Mouse (Mus musculus): ENCODE data around the gene Myt1l. TPM values are rescaled to one million over a fixed set of nuclear protein-coding genes. Genes with fewer than 3 reads are reported as not detected.

Myt1l gene
- polyA plus RNA-seq, 1 experiment from 2014 or later: 0.43 TPM

- WGBS: 80% methylated on average over 2 of the region's 2 CpGs
- ATAC-seq (ENCODE audit: insufficient number of reproducible peaks, insufficient read depth, low FRiP score, low read depth): no peak
- Histone ChIP-seq H3K36me3 (ENCODE audit: control insufficient read depth, insufficient read depth, low read length) (no peaks in the 10 kb centered on the region), H3K9me3 (ENCODE audit: control insufficient read depth, low read length) (no peaks in the 10 kb centered on the region), H3K4me1 (ENCODE audit: control insufficient read depth in 2 of 2, insufficient read depth in 2 of 2, low read length in 2 of 2) (peaks cover 3 to 8% of the 10 kb centered on the region in 2 experiments; a peak in 1 of 4 replicates), H3K27ac (replicated peaks in 1 of 2; ENCODE audit: control insufficient read depth in 1 of 2, insufficient read depth in 1 of 2, low read depth in 2 of 2, low read length in 2 of 2) (no peak overlapping the region), H3K27me3 (ENCODE audit: control insufficient read depth, insufficient read depth, low read length) (no peaks in the 10 kb centered on the region; the same call in 1 of the 2 replicates), H3K9ac (ENCODE audit: low read length) (no peak overlapping the region), H3K4me2 (ENCODE audit: low read length) (no peak overlapping the region), H3K4me3 (ENCODE audit: control insufficient read depth in 1 of 2, insufficient read depth in 1 of 2, low read depth in 1 of 2, low read length in 2 of 2) (no peak overlapping the region)
Measured at GRCm38 (mm10) chr12:29657870-29658269, 129.7 kb downstream of the Myt1l start.

GRCm38 (mm10) chr12:29671984-29672383, 143.8 kb downstream of the Myt1l start:
- 89% methylated on average over 7 of the region's 7 CpGs for WGBS
- no peak for ATAC-seq (ENCODE audit: insufficient number of reproducible peaks, insufficient read depth, low FRiP score, low read depth)
- Histone ChIP-seq H3K9me3 (ENCODE audit: control insufficient read depth, low read length) (no peaks in the 10 kb centered on the region), H3K9ac (ENCODE audit: low read length) (no peak overlapping the region), H3K4me2 (ENCODE audit: low read length) (no peak overlapping the region), H3K27me3 (ENCODE audit: control insufficient read depth, insufficient read depth, low read length) (no peaks in the 10 kb centered on the region), H3K4me3 (ENCODE audit: control insufficient read depth in 1 of 2, insufficient read depth in 1 of 2, low read depth in 1 of 2, low read length in 2 of 2) (no peak overlapping the region), H3K36me3 (ENCODE audit: control insufficient read depth, insufficient read depth, low read length) (no peaks in the 10 kb centered on the region), H3K4me1 (ENCODE audit: control insufficient read depth in 2 of 2, insufficient read depth in 2 of 2, low read length in 2 of 2) (peaks cover 0 to 2% of the 10 kb centered on the region in 2 experiments; a peak in 1 of 4 replicates), H3K27ac (replicated peaks in 1 of 2; ENCODE audit: control insufficient read depth in 1 of 2, insufficient read depth in 1 of 2, low read depth in 2 of 2, low read length in 2 of 2) (no peak overlapping the region)

- no peak for ATAC-seq (ENCODE audit: insufficient number of reproducible peaks, insufficient read depth, low FRiP score, low read depth)
- H3K4me3 ChIP-seq (ENCODE audit: control insufficient read depth in 1 of 2, insufficient read depth in 1 of 2, low read depth in 1 of 2, low read length in 2 of 2): no peak overlapping the region
- 34% methylated on average over 14 of the region's 14 CpGs for WGBS
- no peak overlapping the region for H3K4me2 ChIP-seq (ENCODE audit: low read length)
- no peaks in the 10 kb centered on the region for H3K27me3 ChIP-seq (ENCODE audit: control insufficient read depth, insufficient read depth, low read length)
- H3K27ac ChIP-seq (replicated peaks in 1 of 2; ENCODE audit: control insufficient read depth in 1 of 2, insufficient read depth in 1 of 2, low read depth in 2 of 2, low read length in 2 of 2): no peak overlapping the region
- no peaks in the 10 kb centered on the region for H3K9me3 ChIP-seq (ENCODE audit: control insufficient read depth, low read length)
- no peak overlapping the region for H3K9ac ChIP-seq (ENCODE audit: low read length)
- H3K4me1 ChIP-seq (ENCODE audit: control insufficient read depth in 2 of 2, insufficient read depth in 2 of 2, low read length in 2 of 2): 0 out of 4 replicates have a peak, but pooled peaks cover 0 to 2% of the 10 kb centered on the region in 2 experiments
- H3K36me3 ChIP-seq (ENCODE audit: control insufficient read depth, insufficient read depth, low read length): no peaks in the 10 kb centered on the region
Measured at GRCm38 (mm10) chr12:29675594-29676362, 147.6 kb downstream of the Myt1l start.

GRCm38 (mm10) chr12:29682384-29682783, 154.2 kb downstream of the Myt1l start:
- no peaks in the 10 kb centered on the region for H3K4me1 ChIP-seq (ENCODE audit: control insufficient read depth in 2 of 2, insufficient read depth in 2 of 2, low read length in 2 of 2)
- H3K4me2 ChIP-seq (ENCODE audit: low read length): no peak overlapping the region
- H3K9ac ChIP-seq (ENCODE audit: low read length): no peak overlapping the region
- 50% methylated on average over 8 of the region's 8 CpGs for WGBS
- no peak overlapping the region for H3K27ac ChIP-seq (replicated peaks in 1 of 2; ENCODE audit: control insufficient read depth in 1 of 2, insufficient read depth in 1 of 2, low read depth in 2 of 2, low read length in 2 of 2)
- H3K4me3 ChIP-seq (ENCODE audit: control insufficient read depth in 1 of 2, insufficient read depth in 1 of 2, low read depth in 1 of 2, low read length in 2 of 2): no peak overlapping the region
- H3K27me3 ChIP-seq (ENCODE audit: control insufficient read depth, insufficient read depth, low read length): no peaks in the 10 kb centered on the region
- no peaks in the 10 kb centered on the region for H3K9me3 ChIP-seq (ENCODE audit: control insufficient read depth, low read length)
- no peaks in the 10 kb centered on the region for H3K36me3 ChIP-seq (ENCODE audit: control insufficient read depth, insufficient read depth, low read length)
- ATAC-seq (ENCODE audit: insufficient number of reproducible peaks, insufficient read depth, low FRiP score, low read depth): no peak

GRCm38 (mm10) chr12:29682946-29683345, 154.8 kb downstream of the Myt1l start:
- no peaks in the 10 kb centered on the region for H3K36me3 ChIP-seq (ENCODE audit: control insufficient read depth, insufficient read depth, low read length)
- no peaks in the 10 kb centered on the region for H3K4me1 ChIP-seq (ENCODE audit: control insufficient read depth in 2 of 2, insufficient read depth in 2 of 2, low read length in 2 of 2)
- no peaks in the 10 kb centered on the region for H3K27me3 ChIP-seq (ENCODE audit: control insufficient read depth, insufficient read depth, low read length)
- no peak overlapping the region for H3K4me2 ChIP-seq (ENCODE audit: low read length)
- no peak overlapping the region for H3K9ac ChIP-seq (ENCODE audit: low read length)
- no peak for ATAC-seq (ENCODE audit: insufficient number of reproducible peaks, insufficient read depth, low FRiP score, low read depth)
- H3K27ac ChIP-seq (replicated peaks in 1 of 2; ENCODE audit: control insufficient read depth in 1 of 2, insufficient read depth in 1 of 2, low read depth in 2 of 2, low read length in 2 of 2): no peak overlapping the region
- 76% methylated on average over 8 of the region's 8 CpGs for WGBS
- H3K9me3 ChIP-seq (ENCODE audit: control insufficient read depth, low read length): no peaks in the 10 kb centered on the region
- H3K4me3 ChIP-seq (ENCODE audit: control insufficient read depth in 1 of 2, insufficient read depth in 1 of 2, low read depth in 1 of 2, low read length in 2 of 2): no peak overlapping the region

GRCm38 (mm10) chr12:29686241-29686640, 158.1 kb downstream of the Myt1l start:
- Histone ChIP-seq H3K9me3 (ENCODE audit: control insufficient read depth, low read length) (no peaks in the 10 kb centered on the region), H3K36me3 (ENCODE audit: control insufficient read depth, insufficient read depth, low read length) (no peaks in the 10 kb centered on the region), H3K27me3 (ENCODE audit: control insufficient read depth, insufficient read depth, low read length) (no peaks in the 10 kb centered on the region), H3K4me3 (ENCODE audit: control insufficient read depth in 1 of 2, insufficient read depth in 1 of 2, low read depth in 1 of 2, low read length in 2 of 2) (no peak overlapping the region), H3K4me2 (ENCODE audit: low read length) (no peak overlapping the region), H3K9ac (ENCODE audit: low read length) (no peak overlapping the region), H3K4me1 (ENCODE audit: control insufficient read depth in 2 of 2, insufficient read depth in 2 of 2, low read length in 2 of 2) (no peaks in the 10 kb centered on the region), H3K27ac (replicated peaks in 1 of 2; ENCODE audit: control insufficient read depth in 1 of 2, insufficient read depth in 1 of 2, low read depth in 2 of 2, low read length in 2 of 2) (no peak overlapping the region)
- 21% methylated on average over 8 of the region's 8 CpGs for WGBS
- ATAC-seq (ENCODE audit: insufficient number of reproducible peaks, insufficient read depth, low FRiP score, low read depth): no peak

GRCm38 (mm10) chr12:29691566-29691965, 163.4 kb downstream of the Myt1l start:
- H3K4me1 ChIP-seq (ENCODE audit: control insufficient read depth in 2 of 2, insufficient read depth in 2 of 2, low read length in 2 of 2): peaks cover 9 to 10% of the 10 kb centered on the region in 2 experiments
- WGBS: 75% methylated on average over 5 of the region's 5 CpGs
- no peak for ATAC-seq (ENCODE audit: insufficient number of reproducible peaks, insufficient read depth, low FRiP score, low read depth)
- no peak overlapping the region for H3K4me2 ChIP-seq (ENCODE audit: low read length)
- H3K36me3 ChIP-seq (ENCODE audit: control insufficient read depth, insufficient read depth, low read length): no peaks in the 10 kb centered on the region
- no peak overlapping the region for H3K9ac ChIP-seq (ENCODE audit: low read length)
- no peaks in the 10 kb centered on the region for H3K9me3 ChIP-seq (ENCODE audit: control insufficient read depth, low read length)
- H3K27ac ChIP-seq (replicated peaks in 1 of 2; ENCODE audit: control insufficient read depth in 1 of 2, insufficient read depth in 1 of 2, low read depth in 2 of 2, low read length in 2 of 2): no peak overlapping the region
- H3K27me3 ChIP-seq (ENCODE audit: control insufficient read depth, insufficient read depth, low read length): no peaks in the 10 kb centered on the region
- no peak overlapping the region for H3K4me3 ChIP-seq (ENCODE audit: control insufficient read depth in 1 of 2, insufficient read depth in 1 of 2, low read depth in 1 of 2, low read length in 2 of 2)

- Histone ChIP-seq H3K4me2 (ENCODE audit: low read length) (no peak overlapping the region), H3K9ac (ENCODE audit: low read length) (no peak overlapping the region), H3K4me1 (ENCODE audit: control insufficient read depth in 2 of 2, insufficient read depth in 2 of 2, low read length in 2 of 2) (peaks cover 21 to 29% of the 10 kb centered on the region in 2 experiments), H3K36me3 (ENCODE audit: control insufficient read depth, insufficient read depth, low read length) (no peaks in the 10 kb centered on the region), H3K4me3 (ENCODE audit: control insufficient read depth in 1 of 2, insufficient read depth in 1 of 2, low read depth in 1 of 2, low read length in 2 of 2) (no peak overlapping the region), H3K27ac (replicated peaks in 1 of 2; ENCODE audit: control insufficient read depth in 1 of 2, insufficient read depth in 1 of 2, low read depth in 2 of 2, low read length in 2 of 2) (peak overlapping the region; percentile 3 to 39; a peak in 2 of 4 replicates), H3K27me3 (ENCODE audit: control insufficient read depth, insufficient read depth, low read length) (no peaks in the 10 kb centered on the region), H3K9me3 (ENCODE audit: control insufficient read depth, low read length) (no peaks in the 10 kb centered on the region)
- WGBS: 28% methylated on average over 2 of the region's 2 CpGs
- ATAC-seq (ENCODE audit: insufficient number of reproducible peaks, insufficient read depth, low FRiP score, low read depth): no peak
Measured at GRCm38 (mm10) chr12:29695194-29695593, 167.0 kb downstream of the Myt1l start.

Measured in heart, embryonic 14.5 days (tissue).